Mouse (Mus musculus): ENCODE measurements around the gene Actg1. TPM values are rescaled to one million over a fixed set of nuclear protein-coding genes. Genes with fewer than 3 reads are reported as not detected.
A peak's percentile ranks its signal among the peaks of the same experiment; 100 is the strongest.

The Actg1 gene
- polyA plus RNA-seq, 1 experiment from 2014 or later = 3,237 TPM

GRCm38 (mm10) chr11:120338786-120339185 is 9.6 kb downstream of the Actg1 start:
- Histone ChIP-seq H3K9me3 (replicated peaks; ENCODE audit: control insufficient read depth, low read length) (no peaks in the 10 kb centered on the region), H3K36me3 (replicated peaks; ENCODE audit: control insufficient read depth, insufficient read depth, low read depth, low read length) (no peaks in the 10 kb centered on the region), H3K4me3 (ENCODE audit: low read depth, low read length) (no peak overlapping the region), H3K27me3 (ENCODE audit: control insufficient read depth, insufficient read depth, low read length) (no peaks in the 10 kb centered on the region), H3K9ac (replicated peaks; ENCODE audit: low read length) (no peak overlapping the region), H3K27ac (replicated peaks; ENCODE audit: low read depth, low read length) (no peak overlapping the region), H3K4me2 (ENCODE audit: low read depth, low read length) (no peak overlapping the region), H3K4me1 (ENCODE audit: control insufficient read depth, insufficient read depth, low read length) (no peaks in the 10 kb centered on the region)
- ATAC-seq (replicated peaks; ENCODE audit: insufficient number of reproducible peaks, low FRiP score, low TSS enrichment, low read depth) (no peak), DNase-seq (ENCODE audit: low spot score) (no peak)
- 72% methylated on average over 3 of the region's 3 CpGs for WGBS

- Histone ChIP-seq H3K27ac (replicated peaks; ENCODE audit: low read depth, low read length) (no peak overlapping the region), H3K4me3 (ENCODE audit: low read depth, low read length) (no peak overlapping the region), H3K9me3 (replicated peaks; ENCODE audit: control insufficient read depth, low read length) (no peaks in the 10 kb centered on the region), H3K4me1 (ENCODE audit: control insufficient read depth, insufficient read depth, low read length) (no peaks in the 10 kb centered on the region), H3K9ac (replicated peaks; ENCODE audit: low read length) (no peak overlapping the region), H3K36me3 (replicated peaks; ENCODE audit: control insufficient read depth, insufficient read depth, low read depth, low read length) (no peaks in the 10 kb centered on the region), H3K4me2 (ENCODE audit: low read depth, low read length) (no peak overlapping the region), H3K27me3 (ENCODE audit: control insufficient read depth, insufficient read depth, low read length) (no peaks in the 10 kb centered on the region)
- WGBS = 50% methylated on average over 2 of the region's 2 CpGs
- DNase-seq (ENCODE audit: low spot score) (no peak), ATAC-seq (replicated peaks; ENCODE audit: insufficient number of reproducible peaks, low FRiP score, low TSS enrichment, low read depth) (no peak)
Measured at GRCm38 (mm10) chr11:120337447-120337846, 10.9 kb downstream of the Actg1 start.

DNA sequence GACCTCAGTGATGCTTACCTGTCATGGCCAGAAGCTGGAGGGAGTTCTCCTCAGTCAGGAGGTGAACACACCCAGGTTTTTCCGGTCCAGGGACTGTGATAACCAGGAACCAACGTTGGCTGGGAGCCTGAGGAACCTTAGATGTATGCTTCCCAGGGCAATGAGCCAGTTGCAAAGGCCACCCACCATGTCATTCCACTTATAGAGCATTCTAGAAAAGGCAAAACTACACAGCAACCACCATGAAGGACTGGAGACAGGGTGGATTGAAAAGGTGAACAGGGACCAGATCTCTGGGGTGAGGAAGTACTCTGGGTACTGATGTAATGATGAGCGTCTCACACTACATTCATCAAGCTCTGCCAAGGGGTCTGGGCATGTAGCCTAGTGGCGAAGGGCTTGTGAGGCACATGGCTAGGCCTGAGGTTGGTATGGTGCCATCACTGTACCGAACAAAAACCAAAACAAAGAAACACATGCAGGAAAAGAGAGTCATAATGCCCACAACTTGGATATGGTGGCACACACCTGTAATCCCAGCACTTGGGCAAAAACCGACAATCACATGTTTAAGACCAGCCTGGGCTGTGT is 12.8 kb downstream of the Actg1 start:
- no peaks in the 10 kb centered on the region for H3K27me3 ChIP-seq (ENCODE audit: control insufficient read depth, insufficient read depth, low read length)
- no peaks in the 10 kb centered on the region for H3K4me1 ChIP-seq (ENCODE audit: control insufficient read depth, insufficient read depth, low read length)
- H3K36me3 ChIP-seq (replicated peaks; ENCODE audit: control insufficient read depth, insufficient read depth, low read depth, low read length) = no peaks in the 10 kb centered on the region
- H3K9me3 ChIP-seq (replicated peaks; ENCODE audit: control insufficient read depth, low read length) = no peaks in the 10 kb centered on the region
- no peak overlapping the region for H3K27ac ChIP-seq (replicated peaks; ENCODE audit: low read depth, low read length)
- H3K4me2 ChIP-seq (ENCODE audit: low read depth, low read length) = no peak overlapping the region
- DNase-seq (ENCODE audit: low spot score) = no peak
- no peak for ATAC-seq (replicated peaks; ENCODE audit: insufficient number of reproducible peaks, low FRiP score, low TSS enrichment, low read depth)
- no peak overlapping the region for H3K4me3 ChIP-seq (ENCODE audit: low read depth, low read length)
- WGBS = 88% methylated on average over 6 of the region's 6 CpGs
- H3K9ac ChIP-seq (replicated peaks; ENCODE audit: low read length) = no peak overlapping the region

GRCm38 (mm10) chr11:120320156-120320555 is 28.2 kb downstream of the Actg1 start:
- H3K36me3 ChIP-seq (replicated peaks; ENCODE audit: control insufficient read depth, insufficient read depth, low read depth, low read length) = no peaks in the 10 kb centered on the region
- H3K9me3 ChIP-seq (replicated peaks; ENCODE audit: control insufficient read depth, low read length) = no peaks in the 10 kb centered on the region
- no peaks in the 10 kb centered on the region for H3K27me3 ChIP-seq (ENCODE audit: control insufficient read depth, insufficient read depth, low read length)
- ATAC-seq (replicated peaks; ENCODE audit: insufficient number of reproducible peaks, low FRiP score, low TSS enrichment, low read depth) (no peak), DNase-seq (ENCODE audit: low spot score) (no peak)
- WGBS = 93% methylated on average over 10 of the region's 10 CpGs
- no peak overlapping the region for H3K9ac ChIP-seq (replicated peaks; ENCODE audit: low read length)
- H3K27ac ChIP-seq (replicated peaks; ENCODE audit: low read depth, low read length) = no peak overlapping the region
- H3K4me2 ChIP-seq (ENCODE audit: low read depth, low read length) = no peak overlapping the region
- no peak overlapping the region for H3K4me3 ChIP-seq (ENCODE audit: low read depth, low read length)
- H3K4me1 ChIP-seq (ENCODE audit: control insufficient read depth, insufficient read depth, low read length) = peaks cover 6% of the 10 kb centered on the region

DNA sequence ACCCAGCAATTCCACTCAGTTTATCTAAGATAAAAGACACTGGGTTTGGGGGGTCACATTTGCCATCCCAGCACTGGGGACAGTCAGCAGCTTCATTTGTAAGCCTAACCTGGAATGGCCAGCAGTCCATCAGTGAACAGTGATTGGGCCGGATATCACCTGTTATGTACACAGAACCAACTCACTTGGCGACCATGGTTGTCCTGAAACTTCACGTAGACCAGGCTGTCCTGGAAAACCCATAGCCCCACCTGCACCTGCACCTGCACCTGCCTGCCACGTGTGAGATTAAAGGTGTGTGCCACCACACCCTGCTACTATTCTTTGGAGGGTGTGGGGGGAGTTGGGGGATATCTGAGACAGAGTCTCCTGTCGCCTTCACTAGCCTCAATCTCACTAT is 29.0 kb downstream of the Actg1 start:
- Histone ChIP-seq H3K27me3 (ENCODE audit: control insufficient read depth, insufficient read depth, low read length) (no peaks in the 10 kb centered on the region), H3K27ac (replicated peaks; ENCODE audit: low read depth, low read length) (no peak overlapping the region), H3K36me3 (replicated peaks; ENCODE audit: control insufficient read depth, insufficient read depth, low read depth, low read length) (no peaks in the 10 kb centered on the region), H3K9me3 (replicated peaks; ENCODE audit: control insufficient read depth, low read length) (no peaks in the 10 kb centered on the region), H3K9ac (replicated peaks; ENCODE audit: low read length) (no peak overlapping the region), H3K4me1 (ENCODE audit: control insufficient read depth, insufficient read depth, low read length) (peaks cover 6% of the 10 kb centered on the region), H3K4me3 (ENCODE audit: low read depth, low read length) (no peak overlapping the region), H3K4me2 (ENCODE audit: low read depth, low read length) (no peak overlapping the region)
- 88% methylated on average over 5 of the region's 5 CpGs for WGBS
- ATAC-seq (replicated peaks; ENCODE audit: insufficient number of reproducible peaks, low FRiP score, low TSS enrichment, low read depth) (no peak), DNase-seq (ENCODE audit: low spot score) (no peak)

DNA sequence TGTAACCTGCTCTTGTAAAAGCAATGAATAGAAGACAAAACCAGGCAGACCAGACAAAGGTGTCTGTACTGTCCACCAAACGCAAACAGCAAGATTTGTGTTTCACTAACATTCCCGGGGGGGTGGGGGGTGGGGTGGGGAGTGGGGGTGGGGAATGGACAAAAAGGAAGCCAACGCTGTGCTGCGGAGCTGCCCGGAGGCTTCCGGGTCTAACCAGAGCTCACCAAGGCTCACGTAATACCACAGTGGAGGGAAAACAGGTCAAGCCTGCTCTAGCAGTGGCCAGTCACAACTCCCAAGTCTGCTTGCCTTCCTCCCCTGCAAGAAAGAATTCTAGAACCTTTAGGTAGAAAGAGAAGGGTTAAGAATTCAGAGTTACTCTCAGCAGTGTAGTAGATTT is 30.9 kb downstream of the Actg1 start:
- Histone ChIP-seq H3K4me2 (ENCODE audit: low read depth, low read length) (no peak overlapping the region), H3K9ac (replicated peaks; ENCODE audit: low read length) (no peak overlapping the region; the same call in 1 of the 2 replicates)

DNA sequence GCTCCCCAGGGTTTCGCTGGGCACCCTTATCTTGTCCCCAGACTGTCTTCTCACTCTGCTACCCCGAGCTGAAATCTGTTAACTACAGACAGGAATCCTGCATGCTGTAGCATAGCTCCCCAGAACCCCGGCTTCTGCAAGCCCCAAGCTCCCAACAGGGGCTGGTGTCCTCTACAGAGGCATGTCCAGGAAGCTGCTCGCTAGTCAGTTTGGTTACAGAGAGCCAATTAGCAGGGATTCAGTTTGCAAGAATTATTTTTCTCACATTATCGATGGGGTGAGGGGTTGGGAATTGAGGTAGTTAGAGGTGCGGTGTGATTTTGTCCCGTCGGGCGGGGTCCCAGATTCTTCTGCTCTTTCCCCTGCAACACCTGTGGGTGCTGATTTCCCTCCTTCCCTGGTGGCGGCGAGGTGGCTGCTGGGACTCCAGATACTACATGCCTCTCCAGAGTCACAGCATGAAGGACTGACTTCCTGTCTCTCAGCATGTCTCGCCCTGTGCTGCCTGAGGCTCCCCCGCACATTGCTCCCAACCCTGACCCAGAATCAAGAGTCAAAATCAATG is 31.6 kb downstream of the Actg1 start:
- Histone ChIP-seq H3K4me3 (ENCODE audit: low read depth, low read length) (peak overlapping the region; percentile 47), H3K4me1 (ENCODE audit: control insufficient read depth, insufficient read depth, low read length) (peaks cover 6% of the 10 kb centered on the region), H3K9me3 (replicated peaks; ENCODE audit: control insufficient read depth, low read length) (no peaks in the 10 kb centered on the region), H3K4me2 (ENCODE audit: low read depth, low read length) (peak overlapping the region; percentile 78), H3K27ac (replicated peaks; ENCODE audit: low read depth, low read length) (peak overlapping the region; percentile 95), H3K9ac (replicated peaks; ENCODE audit: low read length) (peak overlapping the region; percentile 89), H3K36me3 (replicated peaks; ENCODE audit: control insufficient read depth, insufficient read depth, low read depth, low read length) (no peaks in the 10 kb centered on the region), H3K27me3 (ENCODE audit: control insufficient read depth, insufficient read depth, low read length) (no peaks in the 10 kb centered on the region)
- ATAC-seq (replicated peaks; ENCODE audit: insufficient number of reproducible peaks, low FRiP score, low TSS enrichment, low read depth) (peak; percentile 21; the same call in 1 of the 2 replicates), DNase-seq (ENCODE audit: low spot score) (no peak)
- WGBS = 20% methylated on average over 13 of the region's 13 CpGs

More for the DNA sequence above, 30.9 kb downstream of the Actg1 start:
- no peak for DNase-seq (ENCODE audit: low spot score)
- 70% methylated on average over 7 of the region's 7 CpGs for WGBS
- no peak for ATAC-seq (replicated peaks; ENCODE audit: insufficient number of reproducible peaks, low FRiP score, low TSS enrichment, low read depth)
- Histone ChIP-seq H3K4me1 (ENCODE audit: control insufficient read depth, insufficient read depth, low read length) (peaks cover 6% of the 10 kb centered on the region), H3K27ac (replicated peaks; ENCODE audit: low read depth, low read length) (no peak overlapping the region), H3K36me3 (replicated peaks; ENCODE audit: control insufficient read depth, insufficient read depth, low read depth, low read length) (no peaks in the 10 kb centered on the region), H3K4me3 (ENCODE audit: low read depth, low read length) (no peak overlapping the region), H3K27me3 (ENCODE audit: control insufficient read depth, insufficient read depth, low read length) (no peaks in the 10 kb centered on the region), H3K9me3 (replicated peaks; ENCODE audit: control insufficient read depth, low read length) (no peaks in the 10 kb centered on the region)

- Histone ChIP-seq H3K9me3 (replicated peaks; ENCODE audit: control insufficient read depth, low read length) (no peaks in the 10 kb centered on the region), H3K36me3 (replicated peaks; ENCODE audit: control insufficient read depth, insufficient read depth, low read depth, low read length) (no peaks in the 10 kb centered on the region), H3K27ac (replicated peaks; ENCODE audit: low read depth, low read length) (peak overlapping the region; percentile 95), H3K4me1 (ENCODE audit: control insufficient read depth, insufficient read depth, low read length) (peaks cover 10% of the 10 kb centered on the region), H3K27me3 (ENCODE audit: control insufficient read depth, insufficient read depth, low read length) (no peaks in the 10 kb centered on the region), H3K4me3 (ENCODE audit: low read depth, low read length) (peak overlapping the region; percentile 47), H3K9ac (replicated peaks; ENCODE audit: low read length) (peak overlapping the region; percentile 89), H3K4me2 (ENCODE audit: low read depth, low read length) (peak overlapping the region; percentile 78)
- 4% methylated on average over 37 of the region's 37 CpGs for WGBS
- ATAC-seq (replicated peaks; ENCODE audit: insufficient number of reproducible peaks, low FRiP score, low TSS enrichment, low read depth) (peak; percentile 94), DNase-seq (ENCODE audit: low spot score) (peak; percentile 96)
Measured at GRCm38 (mm10) chr11:120315832-120316689, 32.3 kb downstream of the Actg1 start.

Measured in embryonic facial prominence, embryonic 11.5 days (tissue).